Mouse (Mus musculus) kidney, postnatal 25 days (tissue): ENCODE results near the gene Espn.
A peak's percentile ranks its signal among the peaks of the same experiment; 100 is the strongest.

ENCODE experiments used
- DNase-seq, 2 experiments: peaks; one replicate each; pipeline ENCODE4 v3.0.0; 2021; ENCODE audit warnings: mixed read lengths in 2 of 2

Gene Espn

DNA sequence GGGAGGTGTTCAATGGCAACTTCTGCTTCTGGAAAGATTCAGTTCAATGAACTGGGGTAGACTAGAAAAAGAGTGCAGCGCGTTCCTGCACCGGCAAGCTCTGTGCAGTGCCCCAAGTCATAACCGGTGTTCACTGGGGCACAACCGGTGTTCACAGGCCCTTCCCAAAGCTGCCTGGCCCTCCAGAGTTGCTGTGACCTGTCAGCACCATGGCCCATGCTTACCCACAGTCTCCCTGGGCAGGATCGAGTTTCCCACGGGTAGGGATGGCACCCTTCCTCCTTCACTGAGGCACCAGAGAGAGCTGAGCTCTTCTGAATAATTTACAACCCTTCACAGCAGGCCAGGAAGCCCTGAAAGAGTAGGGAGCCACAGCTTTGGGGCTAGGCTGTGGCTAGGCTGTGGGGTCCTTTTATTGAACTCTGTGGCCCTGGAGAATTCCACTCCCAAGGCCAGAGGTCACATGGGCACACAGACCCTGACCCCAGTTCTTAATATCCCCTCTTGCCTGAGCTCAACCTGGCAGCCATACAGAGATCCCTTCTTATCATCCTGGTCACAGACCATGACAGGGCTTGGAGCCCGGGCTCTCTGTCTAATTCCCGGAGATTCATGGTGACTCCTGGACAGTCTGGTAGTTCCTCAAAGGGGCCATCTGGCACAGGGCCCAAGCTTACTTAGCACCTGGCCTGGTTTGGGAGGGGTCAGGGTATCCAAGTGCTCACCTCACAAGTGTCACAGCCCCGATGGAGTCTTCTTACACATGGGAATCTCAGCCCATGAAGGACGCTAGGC is 5.9 kb downstream of the Espn start:
- DNase-seq: peak in 1 of 2 experiments; percentile 67

DNA sequence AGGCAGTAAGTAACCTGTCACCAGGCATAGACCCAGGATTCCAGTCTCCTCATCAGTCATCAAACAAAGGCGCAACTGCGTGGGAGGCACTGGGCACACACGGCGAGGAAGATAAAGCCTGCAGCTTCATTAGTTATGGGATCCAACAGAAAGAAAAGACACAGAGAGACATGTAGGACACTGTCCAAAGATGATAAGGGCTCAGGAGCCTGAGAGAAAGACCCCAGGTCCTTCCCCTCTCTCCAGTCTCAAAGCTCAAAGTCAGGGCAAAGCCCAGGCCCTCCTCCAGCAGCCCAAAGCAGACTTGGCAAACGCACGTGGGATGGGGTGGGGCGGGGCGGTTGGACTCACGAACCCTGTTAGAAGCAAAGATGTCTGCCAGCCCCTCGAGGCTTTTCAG is 6.7 kb downstream of the Espn start:
- peak in 1 of 2 experiments; percentile 41 for DNase-seq

- no peak for DNase-seq
Measured at GRCm38 (mm10) chr4:152143632-152144031, 8.5 kb downstream of the Espn start.

DNA sequence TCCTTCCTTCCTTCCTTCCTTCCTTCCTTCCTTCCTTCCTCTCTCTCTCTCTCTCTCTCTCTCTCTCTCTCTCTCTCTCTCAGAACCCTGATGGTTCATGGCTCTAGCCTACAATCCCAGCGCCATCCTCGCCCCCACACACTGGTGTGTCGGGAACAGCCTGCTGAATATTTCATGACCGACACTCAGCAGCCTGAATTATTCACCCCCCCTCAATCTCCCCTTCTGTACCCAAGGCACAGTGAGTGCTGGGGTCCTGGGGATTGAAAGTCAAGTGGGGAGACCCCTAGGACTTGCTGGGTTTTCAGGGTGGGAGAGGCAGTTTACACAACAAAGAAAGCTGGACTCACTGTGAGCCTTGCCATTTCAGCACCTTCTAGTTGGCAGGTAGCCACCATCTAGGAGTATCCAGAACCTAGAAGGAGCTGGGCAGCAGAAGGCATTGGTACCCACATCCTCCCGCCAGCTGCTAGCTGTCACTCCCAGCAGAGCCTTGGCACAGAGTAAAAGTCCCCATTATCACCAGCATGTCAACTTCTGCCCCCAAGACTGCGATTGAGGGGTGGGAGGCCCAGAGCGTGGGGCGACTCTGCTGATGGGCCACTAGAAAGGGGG is 10.5 kb downstream of the Espn start:
- no peak for DNase-seq

DNA sequence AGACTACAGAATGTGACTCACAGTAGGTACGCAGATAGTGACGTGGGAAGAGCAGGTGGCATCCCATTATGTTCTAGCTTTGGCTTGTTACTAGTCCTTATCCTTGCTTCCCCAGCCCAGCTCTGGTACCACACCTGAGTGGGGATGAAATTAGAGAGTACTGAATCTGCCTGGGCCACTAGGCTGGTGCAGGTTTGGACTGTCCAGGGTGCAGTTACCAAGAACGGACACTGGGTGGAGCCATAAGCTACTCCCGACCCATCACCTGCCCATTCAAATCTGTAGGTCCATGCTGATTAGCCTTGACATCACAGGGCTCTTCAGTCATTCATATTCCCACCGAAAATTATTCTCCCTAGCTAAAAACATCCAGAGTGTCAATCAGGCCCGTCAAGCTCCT is 11.7 kb downstream of the Espn start:
- DNase-seq: peak; percentile 70 to 71

DNA sequence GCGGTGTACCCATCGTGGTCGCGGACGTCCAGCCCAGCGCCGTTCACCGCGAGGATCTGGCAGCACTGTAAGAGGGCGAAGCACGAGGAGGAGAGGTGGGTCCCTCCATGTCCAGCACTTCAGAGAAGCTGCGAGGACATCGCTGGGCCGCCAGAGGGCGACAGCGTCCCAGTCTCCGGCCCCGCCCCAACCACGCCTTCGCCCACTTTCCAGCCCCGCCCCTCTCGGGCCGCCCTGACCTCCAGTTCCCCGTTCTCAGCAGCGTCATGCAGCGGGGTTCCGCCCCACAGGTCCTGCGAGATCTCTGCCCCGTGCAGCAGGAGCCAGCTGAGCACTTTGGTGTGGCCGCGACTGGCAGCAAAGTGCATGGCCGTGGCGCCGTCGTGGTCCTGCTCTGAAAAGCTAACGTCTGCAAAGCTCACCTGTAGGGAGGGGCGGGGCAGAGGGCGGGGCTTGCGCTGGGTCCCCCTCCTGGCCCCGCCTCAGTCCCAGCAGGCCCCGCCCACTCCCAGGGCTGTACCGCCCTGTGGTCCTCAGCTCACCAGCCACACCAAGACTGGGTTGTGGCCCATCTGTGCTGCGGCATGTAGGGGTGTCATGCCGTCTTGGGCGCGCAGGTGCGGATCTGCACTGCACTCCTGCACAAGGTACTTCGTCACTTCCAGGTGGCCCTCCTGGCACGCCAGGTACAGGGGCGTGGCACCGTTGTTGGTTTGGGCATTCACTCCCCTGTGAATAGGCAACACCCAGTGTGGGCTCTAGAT is 13.5 kb downstream of the Espn start:
- peak; percentile 90 to 94 for DNase-seq

DNA sequence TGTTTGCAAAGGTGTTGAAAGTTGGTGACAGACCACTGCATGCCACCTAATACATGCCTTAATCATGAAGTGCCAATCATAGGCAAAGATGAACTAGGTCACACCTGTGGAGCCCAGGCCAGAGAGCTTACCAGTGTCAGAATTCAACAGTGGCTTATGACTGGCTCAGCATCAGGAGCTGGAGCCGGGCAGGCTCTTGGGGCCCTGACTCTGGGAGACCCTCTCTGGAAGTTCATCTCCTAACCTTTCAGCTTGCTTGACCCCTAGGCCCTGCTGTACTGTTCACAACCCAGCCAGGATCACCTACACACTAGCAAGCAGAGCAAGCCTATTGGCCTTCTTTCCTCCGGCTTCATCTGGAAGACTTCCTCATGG is 15.3 kb downstream of the Espn start:
- DNase-seq: no peak

DNA sequence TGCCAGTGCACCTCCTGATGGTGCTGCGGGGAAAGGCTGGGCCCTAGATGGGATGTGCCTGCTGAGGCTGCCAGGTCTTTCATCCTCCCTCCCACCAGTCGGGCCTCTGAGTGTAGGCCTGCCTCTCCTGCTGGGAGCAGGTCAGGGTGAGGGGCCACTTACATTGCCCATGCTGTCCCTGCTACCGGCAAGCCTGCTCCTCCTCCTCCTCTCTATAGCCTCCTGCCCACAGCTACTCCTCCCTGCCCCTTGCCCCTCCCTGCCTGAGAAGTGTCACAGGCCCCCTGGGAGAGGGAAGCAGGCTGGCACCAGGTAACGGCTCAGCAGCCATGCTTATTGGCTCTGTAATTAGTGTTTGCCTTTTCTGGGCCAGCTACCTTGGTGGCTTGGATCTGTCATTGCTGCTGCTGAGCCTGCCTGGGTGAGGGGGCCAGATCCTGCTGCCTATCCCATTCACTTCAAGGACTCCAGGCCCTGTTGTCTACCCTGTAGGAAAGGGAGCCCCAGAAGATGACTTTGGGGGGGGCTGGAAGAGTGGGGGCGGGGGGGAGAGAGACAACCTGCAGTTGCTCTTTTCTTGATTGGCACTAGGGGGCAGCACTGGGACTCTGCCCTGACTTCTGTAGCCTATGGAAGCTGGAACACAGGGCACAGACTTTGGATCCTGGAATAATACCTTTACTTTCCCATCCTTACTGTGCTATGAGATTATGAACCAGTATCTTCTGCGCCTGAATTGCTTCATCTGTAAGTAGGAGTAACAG is 15.9 kb downstream of the Espn start:
- DNase-seq: no peak

DNA sequence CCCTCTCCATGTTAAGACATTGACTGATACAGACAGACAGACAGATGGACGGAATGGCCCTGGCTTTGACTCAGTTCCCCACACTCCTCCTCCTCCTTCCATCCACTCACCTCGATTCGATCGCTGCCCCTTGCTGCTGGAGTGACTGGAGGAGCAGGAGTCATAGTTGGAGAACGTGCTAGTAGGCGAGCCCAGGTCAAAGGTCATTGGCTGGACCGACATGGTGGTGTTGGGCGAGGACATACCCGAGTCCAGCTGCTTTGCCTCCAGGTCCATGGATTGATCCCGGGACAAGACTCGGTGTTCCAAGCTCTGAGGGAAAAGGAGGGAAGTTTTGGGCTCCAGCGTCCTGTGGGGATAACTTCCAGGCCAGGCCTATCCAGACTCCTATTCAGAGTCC is 16.8 kb downstream of the Espn start:
- peak; percentile 53 to 85 for DNase-seq

DNA sequence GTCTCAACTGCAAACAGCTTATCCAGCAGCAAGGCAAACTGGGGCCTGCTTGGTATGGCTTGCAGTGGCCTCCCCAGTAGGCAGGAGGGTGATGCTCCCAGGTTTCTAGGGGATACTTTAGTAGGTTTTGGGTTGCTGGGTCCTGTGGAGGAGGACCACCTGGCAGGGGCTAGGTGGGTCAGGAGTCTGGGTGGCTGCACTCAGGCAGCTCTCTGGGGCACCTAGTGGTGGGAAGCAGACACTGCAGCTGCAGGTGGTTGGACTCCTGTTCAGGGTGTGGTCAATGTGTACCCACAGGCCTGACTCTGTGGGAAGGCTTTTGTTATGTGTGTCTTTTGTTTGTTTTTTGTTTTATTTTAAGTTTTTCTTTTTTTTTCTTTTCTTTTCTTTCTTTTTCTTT is 17.7 kb downstream of the Espn start:
- peak; percentile 78 to 81 for DNase-seq

DNA sequence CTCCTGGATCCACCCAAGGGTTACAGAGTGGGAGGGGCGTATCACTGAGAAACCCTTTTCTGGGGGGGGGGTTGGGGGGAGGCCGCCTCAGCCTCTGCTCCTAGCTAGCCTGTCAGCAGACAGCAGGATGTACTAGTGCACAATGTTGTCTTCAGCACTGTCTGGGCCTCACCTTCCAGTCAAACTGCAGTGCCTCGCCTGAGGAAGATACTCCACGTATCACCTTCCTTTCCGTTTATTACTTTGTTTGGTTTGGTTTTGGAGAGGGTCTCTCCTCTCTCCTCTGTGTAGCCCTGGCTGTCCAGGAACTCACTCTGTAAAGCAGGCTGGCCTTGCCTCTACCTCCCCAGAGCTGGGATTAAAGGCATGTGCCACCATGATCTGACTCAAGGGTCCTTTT is 19.0 kb downstream of the Espn start:
- no peak for DNase-seq

DNA sequence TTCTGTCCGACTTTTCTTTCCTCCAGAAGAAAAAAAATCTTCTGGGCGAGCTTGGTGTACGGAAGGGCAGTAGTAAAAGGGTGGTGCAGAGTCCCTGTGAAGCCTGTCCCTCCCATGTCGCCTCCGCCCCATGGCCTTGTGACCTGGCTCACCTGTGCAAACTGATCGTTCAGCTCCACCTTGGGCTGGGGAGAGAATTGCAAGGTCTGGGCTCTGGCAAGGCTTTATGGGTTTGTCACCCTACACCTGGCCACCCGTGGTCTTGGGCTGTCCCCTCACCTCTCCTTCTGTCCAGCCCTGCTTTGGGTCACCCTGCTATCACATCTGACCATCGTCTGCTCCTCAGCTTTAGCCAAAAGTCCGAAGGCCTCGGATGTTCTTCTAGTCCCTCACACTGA is 19.4 kb downstream of the Espn start:
- no peak for DNase-seq

DNA sequence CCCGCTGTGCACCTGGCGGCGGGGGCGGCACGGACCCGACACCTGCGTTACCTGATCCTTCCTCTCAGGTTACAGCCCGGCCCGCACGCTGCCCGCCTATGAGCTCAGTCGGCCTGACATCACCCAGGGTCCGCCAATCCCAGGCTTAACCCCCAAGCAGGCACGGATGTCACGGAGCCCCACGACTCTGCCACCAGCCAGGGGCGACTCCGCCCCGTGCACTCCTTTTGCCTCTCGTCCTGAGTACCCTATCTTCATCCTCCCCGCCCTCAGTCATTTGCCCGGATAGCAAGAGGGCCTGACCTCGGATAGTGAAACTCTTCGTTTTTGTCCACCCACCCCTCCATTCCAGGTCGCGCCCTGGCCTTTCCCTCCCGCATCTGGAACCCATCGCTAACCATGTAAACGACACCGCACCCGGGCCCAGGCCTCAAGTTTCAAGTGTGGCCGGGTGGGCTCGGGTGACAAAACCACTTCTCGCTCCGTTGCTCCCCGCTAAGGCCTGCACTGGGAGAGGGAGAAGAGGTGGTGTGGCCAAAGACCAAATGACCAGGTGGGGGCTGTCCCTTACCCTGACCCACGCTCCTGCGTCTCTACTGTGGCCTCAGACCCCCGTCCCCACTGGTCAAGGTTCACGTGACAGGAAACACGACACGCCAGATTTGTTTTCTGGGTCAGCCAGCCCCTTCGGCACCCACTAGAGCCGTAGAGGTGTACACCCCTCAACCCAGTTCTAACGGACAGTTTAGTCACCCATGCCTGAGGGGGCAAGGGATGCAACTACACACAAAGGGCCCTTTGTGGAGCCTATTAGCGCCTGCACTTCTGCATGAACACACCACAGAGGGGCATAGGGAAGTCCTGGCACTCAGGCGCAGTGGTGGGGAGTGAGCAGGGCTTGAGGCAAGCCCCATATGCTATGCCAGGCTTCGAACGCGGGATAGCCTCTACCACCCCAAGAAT is 20.1 kb downstream of the Espn start:
- peak in 1 of 2 experiments; percentile 64 for DNase-seq

DNA sequence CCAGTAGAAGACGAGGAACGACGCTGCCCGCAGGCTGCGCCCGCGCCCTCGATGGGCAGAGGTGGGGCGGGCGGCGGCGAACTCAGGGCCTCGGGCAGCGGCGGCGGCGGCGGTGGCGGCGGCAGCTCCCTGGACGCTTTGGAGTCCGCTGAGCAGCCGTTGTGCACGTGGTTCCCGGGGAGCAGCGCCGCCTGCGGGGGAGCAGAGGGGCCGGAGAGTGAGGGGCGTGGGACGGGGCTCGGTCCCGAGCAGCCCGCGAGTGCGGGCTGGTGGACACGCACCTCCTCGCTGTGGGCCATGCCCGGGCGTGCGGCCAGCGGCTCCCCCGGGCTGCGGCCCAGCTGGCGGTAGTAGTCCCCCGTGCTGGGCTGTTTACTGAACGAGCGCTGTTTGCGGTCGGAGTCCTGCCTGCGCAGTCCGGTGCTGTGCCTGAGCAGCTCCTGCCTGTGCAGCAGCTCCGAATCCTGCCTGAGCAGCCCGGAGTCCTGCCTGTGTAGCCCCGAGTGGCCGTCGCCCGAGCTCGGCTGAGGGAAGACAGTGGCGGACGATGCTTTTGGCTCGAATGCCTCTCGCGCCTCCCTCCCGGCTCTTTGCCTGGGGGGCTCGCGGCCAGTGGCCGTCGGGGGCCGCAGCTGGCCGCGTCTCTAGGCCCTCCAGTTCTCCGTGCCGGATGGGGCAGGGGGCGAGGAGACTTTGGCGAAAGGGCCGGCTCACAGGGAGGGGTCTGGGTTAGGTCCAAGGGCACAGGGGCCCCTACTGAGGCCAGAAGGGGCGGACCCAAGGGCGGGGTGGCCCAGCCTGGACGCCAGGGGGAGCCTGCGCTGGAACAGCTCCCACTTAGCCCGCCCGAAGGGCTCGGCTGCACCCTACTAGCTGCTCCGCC is 21.2 kb downstream of the Espn start:
- DNase-seq: peak; percentile 77 to 88

DNA sequence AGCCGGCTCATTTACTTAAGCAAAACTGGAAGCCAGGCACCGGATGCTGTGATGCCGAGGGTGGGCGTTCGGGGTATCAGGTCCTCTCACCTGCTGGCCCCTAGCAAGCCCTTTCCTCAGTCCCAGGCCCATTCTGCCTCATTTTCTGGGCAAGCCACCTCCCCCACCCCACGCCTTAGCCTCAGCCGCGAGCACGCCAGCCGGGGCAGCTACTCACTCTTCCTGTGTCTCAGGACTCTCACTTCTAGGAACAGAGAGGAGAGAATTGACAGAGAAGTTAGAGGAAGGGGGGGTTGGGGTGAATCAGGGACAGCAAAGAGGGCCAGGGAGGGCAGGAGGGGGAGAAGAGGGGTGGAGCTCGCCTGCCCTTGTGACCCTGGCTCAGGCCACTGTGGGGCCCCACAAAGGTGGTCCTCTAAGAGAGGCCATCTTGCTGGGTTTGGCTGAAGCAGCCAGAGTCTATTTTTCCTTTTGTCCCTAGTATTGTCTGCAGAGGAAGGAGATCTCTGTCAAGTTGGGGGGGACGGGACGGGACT is 22.7 kb downstream of the Espn start:
- no peak for DNase-seq

- DNase-seq: peak; percentile 85 to 93
Measured at GRCm38 (mm10) chr4:152128784-152129183, 23.4 kb downstream of the Espn start.

DNA sequence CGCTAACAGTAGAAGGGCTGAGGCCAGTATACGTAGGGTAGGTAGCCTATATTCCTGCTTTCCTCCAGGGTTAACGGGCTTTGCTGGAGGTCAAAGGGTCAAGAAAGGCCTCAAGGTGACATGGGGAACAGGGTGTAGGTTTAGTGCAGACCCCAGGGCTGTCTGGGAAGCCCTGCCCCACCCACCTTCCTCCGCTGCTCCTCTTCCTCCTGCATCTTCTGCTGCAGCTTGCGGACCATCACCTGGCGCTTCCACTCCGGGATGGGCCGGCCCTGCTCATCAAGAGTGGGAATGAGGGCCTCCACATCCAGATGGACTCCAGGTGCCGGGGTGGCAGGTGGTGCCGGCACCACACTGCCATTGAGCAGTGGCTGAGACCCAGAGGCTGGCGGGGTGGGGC is 24.3 kb downstream of the Espn start:
- no peak for DNase-seq

- no peak for DNase-seq
Measured at GRCm38 (mm10) chr4:152126026-152126920, 25.9 kb downstream of the Espn start.
